Comparison of ENCODE assay signal across 8 mouse cellular contexts in genomic region chr3:88460983-88461696, GRCm38 (mm10). TPM values are rescaled to one million over a fixed set of nuclear protein-coding genes. Genes with fewer than 3 reads are reported as not detected.
DNase-seq lines count a peak whose midpoint lies in the region; ATAC-seq lines count a peak whose summit lies in the region.

Sema4a (minus strand) TSS chr3:88461182.

- intact Hi-C loops in left cerebral cortex, postnatal 4 days (cut with DNase I): no loop called here

- no peak for ATAC-seq in neural tube, embryonic 14.5 days (ENCODE audit: low read depth)
- no peak for ATAC-seq in megakaryocyte-erythroid progenitor cell, adult 5-6 weeks (replicated peaks; ENCODE audit: low FRiP score, low TSS enrichment, poor library complexity, severe bottlenecking)

- peak within 1 kb of the TSS; percentile 16; the same call in 1 of the 2 replicates for H3K9ac ChIP-seq in neural tube, embryonic 14.5 days (replicated peaks; ENCODE audit: low read depth, low read length)

- H3K36me3 ChIP-seq in neural tube, embryonic 14.5 days (ENCODE audit: control insufficient read depth, insufficient read depth, low read length): no peaks in the 10 kb centered on the region

- no peak for DNase-seq in frontal cortex, adult 2 months (ENCODE audit: extremely low spot score in 1 of 2, low spot score in 1 of 2)
- no peak for DNase-seq in frontal cortex, postnatal 36 days (ENCODE audit: low spot score in 2 of 2)
- DNase-seq in urinary bladder, adult 2 months (ENCODE audit: low spot score): no peak
- no peak for DNase-seq in urinary bladder, postnatal 4 days (ENCODE audit: low spot score in 2 of 2)
- peak; percentile 62 for DNase-seq in left cerebral cortex, postnatal 4 days
- DNase-seq in B cell, adult 2 months: no peak

- H3K27me3 ChIP-seq in neural tube, embryonic 14.5 days (ENCODE audit: control insufficient read depth, insufficient read depth, low read length): no peaks in the 10 kb centered on the region

- 34% methylated on average over 12 of the region's 12 CpGs for whole genome bisulfite sequencing in neural tube, embryonic 14.5 days

- no peak within 1 kb of the TSS for H3K4me3 ChIP-seq in neural tube, embryonic 14.5 days (ENCODE audit: low read depth, low read length)

- H3K4me2 ChIP-seq in neural tube, embryonic 14.5 days (ENCODE audit: low read depth, low read length): no peak within 1 kb of the TSS

- peaks cover 26% of the 10 kb centered on the region for H3K4me1 ChIP-seq in neural tube, embryonic 14.5 days (ENCODE audit: control insufficient read depth, insufficient read depth, low read length)

- no peak within 1 kb of the TSS for H3K27ac ChIP-seq in neural tube, embryonic 14.5 days (ENCODE audit: low read depth, low read length)

- H3K9me3 ChIP-seq in neural tube, embryonic 14.5 days (ENCODE audit: control insufficient read depth, low read length): no peaks in the 10 kb centered on the region

RNA-seq across cellular contexts. Expression of gene Sema4a, which starts in this region (rescaled TPM):
- 66.2 and 70.8 TPM in 2 replicates for polyA plus RNA-seq in frontal cortex, adult 2 months (2012; rRNA removed)
- polyA plus RNA-seq in urinary bladder, adult 2 months (2012; rRNA removed): 63.2 and 63.3 TPM in 2 replicates
- 10 to 100 TPM; 58.1 to 58.4 TPM for total RNA-seq in left cerebral cortex, postnatal 4 days (2021)
- polyA plus RNA-seq in neural tube, embryonic 14.5 days (2014; fragmentation: Nextera tagmentation; extraction: Ambion mirVana): 20.8 and 21.5 TPM in 2 replicates
- 2.6 and 4.1 TPM in 2 replicates for total RNA-seq in megakaryocyte-erythroid progenitor cell, adult 5-6 weeks (2014; fragmentation: Nextera tagmentation)
- total RNA-seq in megakaryocyte-erythroid progenitor cell, adult 5-6 weeks (2017): 1.1 and 2.1 TPM in 2 replicates

Comparison
In these comparisons a context has a peak if more than half of its experiments do, and no peak if none do; other contexts are left out.
1. RNA of gene Sema4a (total RNA-seq): 58.1 to 58.4 TPM in left cerebral cortex, postnatal 4 days; 1.1 to 4.1 TPM in megakaryocyte-erythroid progenitor cell, adult 5-6 weeks; every median in the first group is over 10 times any median in the second.